Mouse (Mus musculus) thymus, postnatal 36 days (tissue): ENCODE data around the gene Gm21836.
A peak's percentile ranks its signal among the peaks of the same experiment; 100 is the strongest.
"Not testable (repeated sequence)": the region's sequence is repeated elsewhere in the genome, so short reads cannot be mapped to it uniquely, and the experiment has no call there.

Source experiments
- DNase-seq, 2 experiments: peaks; one replicate each; pipeline ENCODE4 v3.0.0; 2022; ENCODE audit warnings: mixed read lengths in 2 of 2

Gm21836 gene

DNA sequence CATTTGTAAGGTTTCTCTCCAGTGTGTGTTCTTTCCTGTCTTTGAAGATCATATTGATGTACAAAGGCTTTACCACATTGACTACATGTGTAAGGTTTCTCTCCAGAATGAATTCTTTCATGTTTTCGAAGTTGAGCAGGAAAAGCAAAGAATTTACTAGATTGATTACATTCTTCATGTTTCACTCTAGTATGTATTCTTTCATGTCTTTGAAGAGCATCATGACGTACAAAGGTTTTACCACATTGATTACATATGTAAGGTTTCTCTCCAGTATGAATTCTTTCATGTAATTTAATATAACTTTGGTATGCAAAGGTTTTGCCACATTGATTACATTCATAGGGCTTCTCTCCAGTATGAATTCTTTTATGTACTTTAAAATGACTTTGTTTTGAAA lies at the start of gene Gm21836:
TSS of gene Gm21836 (minus strand) at position 101 of the 400 bp plus-strand sequence.
- not testable (repeated sequence) for DNase-seq

- not testable (repeated sequence) for DNase-seq
Measured at GRCm38 (mm10) chr9:124480361-124480980, 13.1 kb downstream of the Gm21836 start.

- DNase-seq, result peak in 1 of 2 experiments; percentile 6
Measured at GRCm38 (mm10) chr9:124478081-124478480, 15.5 kb downstream of the Gm21836 start.

DNA sequence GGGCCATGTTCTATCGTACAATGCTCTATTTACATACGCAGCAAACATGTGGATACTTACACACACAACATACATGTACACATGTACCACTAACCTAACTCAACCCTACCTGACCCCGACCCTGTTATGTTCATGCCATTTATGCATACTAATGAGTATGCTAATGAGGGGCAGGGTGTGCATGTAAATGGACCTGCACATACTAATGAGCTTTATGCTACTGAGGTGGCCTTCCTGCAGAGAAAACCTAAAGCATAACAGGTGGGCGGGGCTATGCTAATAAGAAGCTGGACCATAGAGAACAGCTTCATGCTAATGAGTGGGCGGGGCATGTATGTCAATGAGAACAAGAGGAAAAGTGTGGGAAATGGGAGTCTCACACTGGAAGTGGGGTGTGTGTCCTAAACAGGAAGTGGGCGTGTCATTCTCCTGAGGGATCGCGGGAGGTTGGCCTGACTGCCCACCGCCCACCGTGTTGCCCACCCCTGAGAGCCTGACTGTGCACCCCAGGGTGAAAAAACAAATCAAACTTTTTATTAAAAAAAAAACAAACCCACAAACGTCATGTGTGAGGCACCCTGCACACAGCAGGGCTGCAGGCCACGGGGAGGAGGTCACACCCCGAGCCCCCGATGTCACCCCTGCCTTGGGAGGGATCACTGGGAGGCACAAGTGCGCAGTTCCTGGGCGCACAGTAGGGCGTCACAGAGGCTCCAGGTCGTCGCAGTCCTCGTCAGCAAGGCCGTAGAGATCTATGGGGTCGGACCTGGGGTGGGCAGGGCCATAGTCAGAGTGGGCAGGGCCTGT lies 17.3 kb downstream of the Gm21836 start, which contains the start of gene Ppp2r3d:
TSS of gene Ppp2r3d (minus strand) at position 803 of the 807 bp plus-strand sequence.
- peak; percentile 3 to 31 for DNase-seq

- peak in 1 of 2 experiments; percentile 12 for DNase-seq
Measured at GRCm38 (mm10) chr9:124475689-124476088, 17.9 kb downstream of the Gm21836 start.

GRCm38 (mm10) chr9:124456572-124456971 lies 37.0 kb downstream of the Gm21836 start:
- peak; percentile 43 to 44 for DNase-seq
